Mouse (Mus musculus) MN1 (cell line): ENCODE data around the gene Pbxip1.

ENCODE experiments used
- DNase-seq: peaks from one replicate; pipeline ENCODE4 v3.0.0-alpha.2; 2016; ENCODE audit warnings: low spot score

Gene Pbxip1

GRCm38 (mm10) chr3:89432606-89433005 is 3.9 kb upstream of the Pbxip1 start:
- DNase-seq: no peak

- no peak for DNase-seq
Measured at GRCm38 (mm10) chr3:89434532-89434931, 2.0 kb upstream of the Pbxip1 start.

- DNase-seq: no peak
Measured at GRCm38 (mm10) chr3:89435041-89435440, 1.5 kb upstream of the Pbxip1 start.

GRCm38 (mm10) chr3:89437269-89437668 is 763 bp downstream of the Pbxip1 start:
- peak; percentile 70 for DNase-seq

- DNase-seq: no peak
Measured at GRCm38 (mm10) chr3:89440691-89441090, 4.2 kb downstream of the Pbxip1 start.

- peak; percentile 91 for DNase-seq
Measured at GRCm38 (mm10) chr3:89448720-89449537, 12.4 kb downstream of the Pbxip1 start.

- peak; percentile 90 for DNase-seq
Measured at GRCm38 (mm10) chr3:89449541-89449940, 13.0 kb downstream of the Pbxip1 start.

- DNase-seq: no peak
Measured at GRCm38 (mm10) chr3:89451916-89452315, 15.4 kb downstream of the Pbxip1 start.

- DNase-seq: peak; percentile 62
Measured at GRCm38 (mm10) chr3:89454401-89455177, 18.1 kb downstream of the Pbxip1 start, which contains the start of gene Pmvk. Pmvk (plus strand) TSS chr3:89454541.

GRCm38 (mm10) chr3:89455786-89456285 is 19.3 kb downstream of the Pbxip1 start:
- no peak for DNase-seq

GRCm38 (mm10) chr3:89456726-89457665 is 20.5 kb downstream of the Pbxip1 start:
- DNase-seq: peak; percentile 84

GRCm38 (mm10) chr3:89458372-89458964 is 22.0 kb downstream of the Pbxip1 start:
- no peak for DNase-seq

GRCm38 (mm10) chr3:89458965-89459807 is 22.7 kb downstream of the Pbxip1 start:
- peak; percentile 91 for DNase-seq

GRCm38 (mm10) chr3:89468268-89468667 is 31.8 kb downstream of the Pbxip1 start:
- DNase-seq: peak; percentile 71

GRCm38 (mm10) chr3:89472280-89472679 is 35.8 kb downstream of the Pbxip1 start:
- no peak for DNase-seq

- DNase-seq: no peak
Measured at GRCm38 (mm10) chr3:89473838-89474237, 37.3 kb downstream of the Pbxip1 start.

GRCm38 (mm10) chr3:89479055-89479454 is 42.5 kb downstream of the Pbxip1 start:
- DNase-seq: no peak

GRCm38 (mm10) chr3:89481488-89481887 is 45.0 kb downstream of the Pbxip1 start:
- DNase-seq: peak; percentile 35

GRCm38 (mm10) chr3:89482249-89482648 is 45.7 kb downstream of the Pbxip1 start:
- DNase-seq: peak; percentile 22
